Mouse (Mus musculus): ENCODE measurements at regions not wholly inside any gene's neighbourhood (a gene's known extent, or its start where the extent isn't known, plus 50 kb on each side); places are given as distances from the start of the nearest gene placed in this dataset.
A peak's percentile ranks its signal among the peaks of the same experiment; 100 is the strongest.

GRCm38 (mm10) chr9:60931290-60931689 is 136.9 kb downstream of the Uaca start:
- TF ChIP-seq JUND (conservative IDR thresholded peaks at IDR 0.05; ENCODE audit: low read depth, low read length): no peak
- dilution Hi-C loops (cut with MboI; ENCODE audit: extremely low pct_ligation_motif_present, extremely low pct_unique_long_range_greater_than_20kb, low sequenced_read_pairs): no loop called here
- no peak overlapping the region for H3K27ac ChIP-seq (ENCODE audit: insufficient read depth, low read depth)

GRCm38 (mm10) chr9:60936937-60937336 is 142.6 kb downstream of the Uaca start:
- dilution Hi-C loops (cut with MboI; ENCODE audit: extremely low pct_ligation_motif_present, extremely low pct_unique_long_range_greater_than_20kb, low sequenced_read_pairs) (no loop called here), in situ Hi-C loops (cut with MboI; ENCODE audit: low pct_ligation_motif_present, low pct_unique_long_range_greater_than_20kb, low sequenced_read_pairs) (no loop called here)
- no peak overlapping the region for H3K4me2 ChIP-seq (ENCODE audit: insufficient read depth, low read depth, poor library complexity, severe bottlenecking)
- H3K9me3 ChIP-seq (replicated peaks; ENCODE audit: low read length): peaks cover 14% of the 10 kb centered on the region
- H3K4me3 ChIP-seq (replicated peaks in 1 of 3; ENCODE audit: low read depth in 2 of 3, low read length in 2 of 3, poor library complexity in 1 of 3): no peak overlapping the region
- H3K27me3 ChIP-seq (replicated peaks): peaks cover 31% of the 10 kb centered on the region
- peak; percentile 40 for DNase-seq (ENCODE audit: extremely low read depth)
- peaks cover 5 to 12% of the 10 kb centered on the region in 2 experiments for H3K4me1 ChIP-seq (ENCODE audit: control insufficient read depth in 1 of 2, insufficient read depth in 2 of 2)
- TF ChIP-seq MYC (IDR thresholded peaks at IDR 0.05; ENCODE audit: low read depth, low read length) (no peak), ETS1 (conservative IDR thresholded peaks at IDR 0.05; ENCODE audit: low read depth, low read length) (no peak), E2F4 (IDR thresholded peaks at IDR 0.05; ENCODE audit: insufficient replicate concordance, low read depth, low read length) (no peak), BHLHE40 (IDR thresholded peaks at IDR 0.05; ENCODE audit: low read depth, low read length) (peak; percentile 50; the same call in 1 of the 2 replicates), CTCF (conservative IDR thresholded peaks at IDR 0.05 in 1 of 2, IDR thresholded peaks at IDR 0.05 in 1 of 2; ENCODE audit: low read depth in 2 of 2, low read length in 2 of 2) (no peak), NELFE (IDR thresholded peaks at IDR 0.05; ENCODE audit: low read depth, low read length) (no peak), PAX5 (IDR thresholded peaks at IDR 0.05; ENCODE audit: low read length) (no peak), USF2 (conservative IDR thresholded peaks at IDR 0.05; ENCODE audit: low read depth, low read length) (no peak), ZKSCAN1 (IDR thresholded peaks at IDR 0.05; ENCODE audit: borderline replicate concordance, low read depth, low read length) (no peak), MAFK (IDR thresholded peaks at IDR 0.05; ENCODE audit: insufficient replicate concordance, low read length) (peak; percentile 82), POLR2AphosphoS2 (IDR thresholded peaks at IDR 0.05; ENCODE audit: low read depth, low read length) (no peak), SIN3A (IDR thresholded peaks at IDR 0.05; ENCODE audit: low read length) (no peak), NRF1 (IDR thresholded peaks at IDR 0.05; ENCODE audit: low read depth, low read length) (no peak), MEF2A (IDR thresholded peaks at IDR 0.05; ENCODE audit: borderline replicate concordance, low read depth, low read length) (peak; percentile 73), USF1 (IDR thresholded peaks at IDR 0.05; ENCODE audit: low read depth, low read length) (no peak), ZNF384 (IDR thresholded peaks at IDR 0.05; ENCODE audit: low read depth, low read length) (no peak), HCFC1 (IDR thresholded peaks at IDR 0.05; ENCODE audit: low read depth, low read length) (no peak), UBTF (IDR thresholded peaks at IDR 0.05; ENCODE audit: low read depth, low read length) (no peak), MAZ (IDR thresholded peaks at IDR 0.05; ENCODE audit: low read depth, low read length) (no peak)
- no peaks in the 10 kb centered on the region for H3K36me3 ChIP-seq (replicated peaks in 1 of 2; ENCODE audit: control insufficient read depth in 1 of 2, insufficient read depth in 1 of 2, low read length in 1 of 2)
- H3K9ac ChIP-seq (ENCODE audit: insufficient read depth, low read depth): no peak overlapping the region
- H3K27ac ChIP-seq (ENCODE audit: insufficient read depth, low read depth): no peak overlapping the region
- H3K79me2 ChIP-seq (replicated peaks; ENCODE audit: control insufficient read depth, extremely low read depth, insufficient read depth, poor library complexity, severe bottlenecking): no peaks in the 10 kb centered on the region

More at GRCm38 (mm10) chr9:60931290-60931689, 136.9 kb downstream of the Uaca start:
- Histone ChIP-seq H3K36me3 (replicated peaks in 1 of 2; ENCODE audit: control insufficient read depth in 1 of 2, insufficient read depth in 1 of 2, low read length in 1 of 2) (no peaks in the 10 kb centered on the region), H3K27me3 (replicated peaks) (peaks cover 13% of the 10 kb centered on the region), H3K9me3 (replicated peaks; ENCODE audit: low read length) (peaks cover 4% of the 10 kb centered on the region), H3K4me2 (ENCODE audit: insufficient read depth, low read depth, poor library complexity, severe bottlenecking) (no peak overlapping the region), H3K4me3 (replicated peaks in 1 of 3; ENCODE audit: low read depth in 2 of 3, low read length in 2 of 3, poor library complexity in 1 of 3) (no peak overlapping the region), H3K4me1 (ENCODE audit: control insufficient read depth in 1 of 2, insufficient read depth in 2 of 2) (peaks cover 2 to 11% of the 10 kb centered on the region in 2 experiments; a peak in 3 of 4 replicates), H3K9ac (ENCODE audit: insufficient read depth, low read depth) (no peak overlapping the region), H3K79me2 (replicated peaks; ENCODE audit: control insufficient read depth, extremely low read depth, insufficient read depth, poor library complexity, severe bottlenecking) (no peaks in the 10 kb centered on the region)
- DNase-seq (ENCODE audit: extremely low read depth): no peak
- in situ Hi-C loops (cut with MboI; ENCODE audit: low pct_ligation_motif_present, low pct_unique_long_range_greater_than_20kb, low sequenced_read_pairs): no loop called here
